Mouse (Mus musculus): ENCODE measurements around the gene Ankrd33b.

DNA sequence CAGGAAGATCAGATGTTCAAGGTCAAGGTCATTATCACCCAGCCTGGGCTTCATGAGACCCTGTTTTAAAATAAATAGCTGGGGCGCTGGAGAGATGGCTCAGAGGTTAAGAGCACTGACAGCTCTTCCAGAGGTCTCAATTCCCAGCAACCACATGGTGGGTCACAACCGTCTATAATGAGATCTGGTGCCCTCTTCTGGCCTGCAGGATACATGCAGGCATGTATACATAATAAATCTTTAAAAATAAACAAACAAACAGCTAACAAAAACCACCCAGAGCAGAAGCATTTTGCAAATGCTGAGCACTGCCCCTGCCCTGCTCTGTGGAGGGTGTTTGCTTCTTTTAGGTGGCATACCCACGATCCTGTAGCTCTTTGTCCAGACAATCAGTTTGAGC lies 29.9 kb upstream of the Ankrd33b start:
- TF ChIP-seq CTCF (IDR thresholded peaks at IDR 0.05; ENCODE audit: borderline replicate concordance, control insufficient read depth, extremely low read depth, insufficient read depth, low read length, poor library complexity) (no peak), POLR2A (IDR thresholded peaks at IDR 0.05; ENCODE audit: control insufficient read depth, extremely low read depth, insufficient read depth, low read length, poor library complexity) (no peak)
